Mouse (Mus musculus) kidney, adult 2 months (tissue): Measurements from ENCODE around the gene Phf3. TPM values are rescaled to one million over a fixed set of nuclear protein-coding genes. Genes with fewer than 3 reads are reported as not detected.
A peak's percentile ranks its signal among the peaks of the same experiment; 100 is the strongest.
"Not testable (repeated sequence)": the region's sequence is repeated elsewhere in the genome, so short reads cannot be mapped to it uniquely, and the experiment has no call there.

Experiments used
- DNase-seq: peaks from one replicate; pipeline ENCODE4 v3.0.0; 2021
- H3K27ac ChIP-seq: fragments of 200-500 bp; 2 replicates; pipeline ENCODE4 v1.5.1; 2012; ENCODE audit warnings: low read depth, low read length, control low read depth, inconsistent platforms; ENCODE audit not compliant: insufficient read depth
- H3K27me3 ChIP-seq: fragments of 200-500 bp; replicated peaks from 2 replicates; pipeline ENCODE4 v1.6.1; 2012; ENCODE audit warnings: mild to moderate bottlenecking, moderate library complexity, low read length, inconsistent platforms; ENCODE audit not compliant: control insufficient read depth, insufficient read depth
- H3K36me3 ChIP-seq: fragments of 200-500 bp; 2 replicates; pipeline ENCODE4 v1.6.1; 2012; ENCODE audit warnings: mild to moderate bottlenecking, moderate library complexity, low read length, inconsistent platforms; ENCODE audit not compliant: control insufficient read depth, insufficient read depth
- H3K4me1 ChIP-seq: fragments of 200-500 bp; 2 replicates; pipeline ENCODE4 v1.6.1; 2011; ENCODE audit warnings: low read length; ENCODE audit not compliant: control insufficient read depth, insufficient read depth
- H3K4me3 ChIP-seq: fragments of 200-500 bp; 2 replicates; pipeline ENCODE4 v1.5.1; 2011; ENCODE audit warnings: mild to moderate bottlenecking, low read depth, low read length, control low read depth; ENCODE audit not compliant: insufficient read depth
- CTCF ChIP-seq: fragments of 200-500 bp; conservative IDR thresholded peaks from 2 replicates; pipeline ENCODE4 v1.5.1; 2011; ENCODE audit warnings: low read depth, mild to moderate bottlenecking, control low read depth, low read length, moderate library complexity, mixed read lengths; ENCODE audit not compliant: insufficient read depth, insufficient read length
- POLR2A ChIP-seq: fragments of 200-500 bp; IDR thresholded peaks from one replicate; pipeline ENCODE4 v1.6.1; 2011; ENCODE audit warnings: low read depth, low read length, control low read depth
- WGBS: fragments of 180-500 bp; shearing (Covaris S2); methylation state at CpG from one replicate; pipeline ENCODE4 v1.1.7; 2018; 5-methylcytosine and 5-hydroxymethylcytosine counted together
- polyA plus RNA-seq: library from polyadenylated mRNA; depleted of rRNA; stranded (reverse); fragments of >200 nt; gene quantifications from 2 replicates; pipeline ENCODE4 v1.2.3, GENCODE M21; 2012; rRNA removed

Gene Phf3
- polyA plus RNA-seq, 1 experiment = 18.7 TPM

DNA sequence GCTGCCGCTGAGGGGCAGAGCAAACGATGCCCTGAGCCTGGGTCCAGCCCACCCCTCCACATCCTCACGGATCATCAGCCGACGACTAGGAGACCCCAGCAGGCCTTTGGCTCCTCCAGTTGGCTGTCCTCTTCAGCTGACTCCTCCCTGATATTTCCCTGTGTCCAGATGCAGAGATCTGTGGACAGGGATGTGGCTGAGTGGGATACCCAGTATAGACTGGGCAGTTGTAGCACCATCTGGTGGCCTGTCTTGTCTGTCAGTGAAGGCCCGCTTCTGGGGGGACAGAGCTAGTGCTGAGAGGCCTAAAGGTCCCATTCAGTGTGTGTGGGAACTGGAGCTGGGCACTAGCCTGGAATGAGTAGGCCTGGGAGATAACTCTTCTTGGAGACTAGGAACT is 101.9 kb downstream of the Phf3 start:
- Histone ChIP-seq H3K27ac (no peak overlapping the region), H3K36me3 (no peaks in the 10 kb centered on the region), H3K27me3 (no peaks in the 10 kb centered on the region), H3K4me1 (no peaks in the 10 kb centered on the region), H3K4me3 (no peak overlapping the region)
- no peak for DNase-seq
- no peak for TF ChIP-seq POLR2A
- no peak; the same call in 1 of the 2 replicates for TF ChIP-seq CTCF
- WGBS = 49% methylated on average over 6 of the region's 6 CpGs

DNA sequence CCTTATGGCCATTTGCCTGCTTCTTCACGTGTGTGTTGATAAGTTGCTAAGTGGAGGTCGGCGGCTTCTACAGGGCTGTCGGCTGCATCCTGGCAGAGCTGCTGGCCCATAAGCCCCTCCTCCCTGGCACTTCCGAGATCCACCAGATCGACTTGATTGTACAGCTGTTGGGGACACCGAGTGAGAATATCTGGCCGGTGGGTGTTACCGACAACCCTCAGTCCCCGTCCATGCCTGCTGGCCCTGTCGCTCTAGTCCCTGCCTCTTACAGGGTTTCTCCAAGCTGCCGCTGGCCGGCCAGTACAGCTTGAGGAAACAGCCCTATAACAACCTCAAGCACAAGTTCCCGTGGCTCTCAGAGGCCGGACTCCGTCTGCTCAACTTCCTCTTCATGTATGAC is 103.1 kb downstream of the Phf3 start:
- not testable (repeated sequence) for H3K27me3 ChIP-seq, H3K4me1 ChIP-seq, DNase-seq, H3K36me3 ChIP-seq, H3K4me3 ChIP-seq, H3K27ac ChIP-seq
- WGBS = 86% methylated on average over 14 of the region's 16 CpGs

GRCm38 (mm10) chr1:30756794-30757193 is 116.9 kb downstream of the Phf3 start:
- Histone ChIP-seq H3K4me3 (no peak overlapping the region), H3K27ac (no peak overlapping the region), H3K36me3 (no peaks in the 10 kb centered on the region), H3K4me1 (peaks cover 7% of the 10 kb centered on the region; the same call in 1 of the 2 replicates), H3K27me3 (no peaks in the 10 kb centered on the region)
- TF ChIP-seq POLR2A (no peak), CTCF (no peak)
- DNase-seq = peak; percentile 22

DNA sequence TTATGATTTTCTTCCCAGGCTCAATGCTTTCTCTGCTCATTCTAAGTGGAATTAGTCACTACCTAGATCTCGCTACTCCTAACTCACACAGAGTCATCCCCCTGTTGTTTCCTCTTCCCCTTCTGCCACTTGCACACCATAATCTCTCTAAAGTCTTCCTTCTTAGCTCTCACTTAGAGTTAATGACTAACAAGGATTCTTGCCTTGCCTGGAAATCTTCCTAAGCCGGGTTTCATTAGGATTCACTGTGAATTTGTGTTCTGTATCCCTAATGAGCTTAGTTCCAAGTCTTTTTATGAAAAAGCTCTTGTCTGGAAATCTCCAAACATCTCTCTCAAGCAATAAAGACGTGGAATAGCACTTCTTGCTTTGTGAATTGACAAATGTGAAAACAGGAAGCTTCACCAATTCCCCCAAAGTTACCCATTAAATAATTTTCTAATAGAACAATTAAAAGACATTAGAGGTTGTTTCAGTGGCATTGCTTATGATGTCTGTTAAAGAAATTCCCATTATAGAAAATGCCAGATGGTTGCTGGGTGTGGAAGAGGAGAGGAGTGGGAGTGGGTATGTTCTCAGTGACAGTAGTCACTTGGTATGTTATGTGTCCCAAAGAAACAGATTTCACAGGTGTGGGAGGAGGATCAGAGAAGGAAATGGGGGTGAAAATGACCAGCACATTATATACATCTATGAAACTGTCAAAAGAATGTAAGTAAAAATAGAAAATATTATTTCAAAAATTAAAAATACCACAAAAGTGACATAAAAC is 118.1 kb downstream of the Phf3 start:
- DNase-seq = no peak
- TF ChIP-seq CTCF (no peak), POLR2A (no peak)
- H3K4me3 ChIP-seq = no peak overlapping the region
- H3K27ac ChIP-seq = no peak overlapping the region
- peaks cover 7% of the 10 kb centered on the region; the same call in 1 of the 2 replicates for H3K4me1 ChIP-seq
- 61% methylated on average over 3 of the region's 3 CpGs for WGBS
- H3K27me3 ChIP-seq = no peaks in the 10 kb centered on the region
- no peaks in the 10 kb centered on the region for H3K36me3 ChIP-seq

Other genes with a start within 250 kb of the Phf3 start
- gene AC153137.1, start 104.0 kb upstream of the Phf3 start, polyA plus RNA-seq = not detected in 2 replicates